Mouse (Mus musculus): ENCODE results near the gene Ttl. TPM values are rescaled to one million over a fixed set of nuclear protein-coding genes. Genes with fewer than 3 reads are reported as not detected.
A peak's percentile ranks its signal among the peaks of the same experiment; 100 is the strongest.

Ttl gene
- 8.9 and 12.4 TPM in 2 replicates for total RNA-seq (2021)
- long read RNA-seq, full-length matches to known transcripts = 15 of 19 reads
- long read RNA-seq, partial matches to known transcripts = 1 of 19 reads
- long read RNA-seq, other reads (novel, unspliced or antisense) = 3 of 19 reads

DNA sequence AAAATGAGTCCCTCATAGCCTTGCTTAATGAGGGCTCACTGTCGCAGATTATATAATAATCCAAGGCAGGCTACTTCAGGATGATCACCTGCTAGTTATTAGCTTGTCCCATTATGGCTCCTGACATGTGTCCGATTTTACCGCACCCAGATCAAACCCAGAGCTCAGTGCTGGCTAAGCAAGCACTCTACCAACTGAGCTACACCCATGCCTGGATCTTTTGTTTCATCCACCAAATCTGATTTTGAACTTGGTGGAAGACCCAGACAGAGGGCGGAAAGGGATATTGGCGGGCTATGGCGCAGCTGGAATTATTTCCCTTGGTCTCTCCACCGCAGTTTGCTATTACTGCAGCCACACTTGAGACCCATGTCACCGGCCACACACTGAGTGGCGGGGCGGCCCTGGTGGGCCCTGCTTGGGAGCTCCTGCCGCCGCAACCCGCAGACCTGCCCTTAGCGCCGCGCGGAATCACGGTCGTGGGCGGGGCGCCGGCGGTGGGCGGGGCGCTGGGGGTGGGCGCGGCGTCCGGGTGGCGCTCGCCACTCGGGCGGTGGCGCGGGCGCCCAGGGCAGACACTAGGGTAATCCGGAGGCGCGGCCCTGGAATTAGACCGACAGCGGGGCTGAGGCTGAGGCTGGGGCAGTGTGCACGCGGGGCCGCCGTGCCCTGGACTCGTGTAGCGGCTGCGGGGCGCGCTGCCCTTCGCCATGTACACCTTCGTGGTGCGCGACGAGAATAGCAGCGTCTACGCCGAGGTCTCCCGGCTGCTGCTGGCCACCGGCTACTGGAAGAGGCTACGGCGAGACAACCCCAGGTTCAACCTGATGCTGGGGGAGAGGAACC, at the start of gene Ttl:
TSS of gene Ttl (plus strand) at position 506 of the 846 bp plus-strand sequence.
- DNase-seq = peak; percentile 87

DNA sequence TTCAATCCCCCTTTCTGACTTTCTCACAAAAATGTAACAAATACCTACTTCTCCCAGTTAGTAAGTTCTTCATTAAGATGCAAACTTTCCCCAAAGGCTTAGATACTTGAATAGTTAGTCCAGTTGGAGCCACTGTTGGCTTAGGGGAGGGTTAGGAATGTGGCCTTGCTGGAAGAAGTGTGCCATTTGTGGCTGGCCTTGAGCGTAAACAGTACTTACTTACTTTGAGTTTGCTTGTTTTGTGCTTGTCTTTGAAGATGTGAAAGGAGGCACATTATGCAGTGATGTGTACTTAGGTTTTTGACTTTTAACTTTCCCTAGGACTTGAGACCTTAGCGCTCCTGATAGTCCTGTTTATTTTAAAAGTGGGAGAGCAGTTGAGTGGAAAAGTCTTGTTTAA, 45.6 kb upstream of the Ttl start:
- no peak for DNase-seq

DNA sequence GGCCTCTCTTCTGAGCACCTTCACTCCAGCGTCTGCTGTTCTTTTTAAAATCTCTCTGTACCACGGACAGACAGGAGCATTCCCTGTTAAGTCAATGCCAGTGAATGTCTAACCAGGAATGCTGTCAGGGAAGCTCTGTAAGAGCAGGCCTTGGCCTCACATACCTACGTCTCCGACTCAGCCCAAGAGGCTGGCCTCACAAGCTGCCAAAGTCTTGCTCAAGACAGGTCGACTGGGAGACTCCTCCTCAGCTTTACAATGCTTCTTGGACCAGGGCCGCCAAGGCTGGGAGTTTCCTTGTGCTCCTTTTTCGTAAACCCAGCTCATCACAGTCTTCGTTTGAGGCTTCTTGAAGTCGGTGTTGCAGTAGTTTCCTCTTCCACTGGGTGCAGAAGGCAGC, 40.9 kb upstream of the Ttl start:
- DNase-seq = peak; percentile 23

DNA sequence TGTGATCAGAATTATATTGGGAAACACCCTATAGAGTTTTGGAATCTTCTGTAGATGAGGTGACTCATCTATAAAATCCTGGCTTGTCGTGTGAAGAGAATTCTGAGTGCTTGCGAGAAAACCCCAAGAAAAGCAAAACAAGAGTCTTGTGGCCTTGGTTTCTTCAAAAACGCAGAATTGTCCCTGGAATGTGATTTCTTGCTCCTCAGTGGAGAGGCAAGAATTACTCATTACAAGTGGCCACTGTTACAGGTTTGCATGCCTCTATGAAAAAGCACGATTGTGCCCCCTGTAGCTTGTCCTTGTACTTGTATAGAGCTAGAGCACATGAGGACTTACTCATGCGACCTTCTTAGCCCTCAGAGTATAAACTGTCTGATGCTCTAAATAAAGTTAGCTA, 30.4 kb upstream of the Ttl start:
- no peak for DNase-seq

DNA sequence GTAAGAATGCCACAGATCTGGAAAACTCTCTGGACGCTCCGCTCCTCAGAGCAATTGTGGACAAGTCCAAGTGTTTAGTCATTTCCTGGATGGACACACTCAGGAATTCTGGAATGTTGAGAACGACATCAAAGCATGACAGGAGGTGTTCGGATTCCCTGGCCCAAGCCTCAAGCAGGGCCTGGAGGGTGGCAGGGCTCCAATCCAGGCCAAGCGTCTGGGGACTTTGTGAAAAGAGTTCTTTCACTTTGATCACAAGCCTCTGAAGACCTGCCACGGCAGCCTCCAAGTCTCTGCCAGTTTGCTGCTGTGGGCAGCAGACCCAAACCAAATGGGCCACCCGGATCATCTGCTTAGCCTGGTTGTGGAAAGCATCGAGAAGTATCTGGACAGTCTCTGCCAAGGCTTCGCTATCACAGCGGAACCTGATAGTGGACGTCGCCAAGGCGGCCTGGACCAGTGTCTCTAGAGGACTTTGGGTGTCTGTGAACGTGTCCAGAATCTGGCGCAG, 27.3 kb upstream of the Ttl start:
- DNase-seq = peak; percentile 31

DNA sequence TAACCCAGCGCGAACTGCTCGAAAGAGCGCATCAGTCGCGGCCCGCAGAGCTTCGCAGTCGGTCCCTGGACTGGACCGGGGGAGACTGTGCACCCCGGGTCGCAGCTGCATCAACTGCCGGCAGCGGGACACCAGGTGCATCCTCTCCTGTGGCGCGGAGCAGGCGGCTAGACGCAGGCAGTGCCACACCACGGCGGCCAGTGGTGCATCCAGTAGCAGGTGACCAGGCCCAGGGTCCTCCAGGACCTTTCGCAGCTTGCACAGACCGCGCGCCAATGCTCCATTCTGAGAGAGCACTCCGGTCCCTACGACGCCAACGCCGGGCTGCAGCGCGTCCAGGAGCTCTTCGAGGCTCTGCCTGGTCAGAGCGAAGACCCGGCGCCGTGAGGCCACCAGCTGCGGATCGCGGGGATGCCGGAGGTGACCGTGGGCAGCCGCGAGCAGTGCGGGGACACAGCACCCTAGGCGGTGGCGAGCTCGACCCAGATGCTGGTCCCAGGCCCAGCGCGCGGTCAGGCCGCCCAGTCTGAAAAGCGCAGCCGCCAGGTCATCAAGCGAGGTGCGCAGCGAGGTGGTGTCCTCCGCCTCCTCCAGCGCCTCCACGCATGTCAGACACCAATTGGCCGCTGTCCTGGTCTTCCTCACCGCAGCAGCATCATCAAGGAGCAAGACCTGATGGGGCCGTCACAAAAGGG, 26.7 kb upstream of the Ttl start:
- peak; percentile 24 for DNase-seq

DNA sequence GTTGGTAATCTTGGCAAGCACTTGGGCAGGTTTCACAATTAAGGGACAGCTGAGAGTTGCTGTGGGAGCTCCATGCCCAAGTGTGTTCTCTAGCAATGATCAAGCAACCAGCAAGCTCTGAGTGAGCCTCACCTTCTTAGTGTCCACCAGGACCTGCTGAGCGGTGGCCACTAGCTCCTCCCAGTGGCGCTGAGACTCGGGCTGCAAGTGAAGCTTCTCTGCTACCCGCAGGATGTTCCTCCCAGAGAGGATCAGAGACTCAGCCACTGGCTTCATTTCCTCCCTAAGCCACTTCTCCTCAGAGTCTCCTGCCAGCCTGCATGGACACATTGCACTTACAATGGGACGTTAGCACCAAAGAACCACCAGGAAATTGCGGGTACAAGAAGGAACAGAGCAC, 25.2 kb upstream of the Ttl start:
- peak; percentile 10 for DNase-seq

DNA sequence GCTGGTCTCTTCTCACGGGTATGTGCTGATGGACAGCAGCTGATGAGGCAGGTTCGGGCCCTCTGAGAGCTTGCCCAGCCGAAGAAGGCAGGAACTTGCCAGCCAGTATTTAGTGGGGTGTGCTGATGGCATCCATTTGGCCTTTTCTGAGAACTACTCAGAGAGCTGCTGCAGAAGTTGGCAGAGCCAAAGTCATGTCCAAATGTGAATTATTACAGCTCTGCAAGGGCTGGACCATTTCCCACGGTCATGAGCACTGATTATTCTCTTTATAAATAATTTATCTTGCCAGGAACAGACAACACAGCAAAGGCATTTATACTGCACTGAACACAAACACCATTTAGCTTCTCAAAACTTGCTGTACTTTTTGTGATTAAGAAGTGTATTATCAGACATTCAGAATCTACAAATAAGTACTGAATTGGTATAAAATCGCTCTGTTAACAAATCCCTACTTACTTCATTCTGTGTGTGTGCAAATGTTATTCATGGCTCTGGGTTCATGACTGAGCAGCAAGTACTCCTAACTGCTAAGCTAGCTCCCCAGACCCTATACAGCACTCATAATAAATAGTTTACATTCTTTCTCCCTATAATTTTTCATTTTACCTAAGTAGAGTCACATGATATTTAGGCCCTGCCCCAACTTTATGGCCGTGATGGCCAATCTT, 19.4 kb upstream of the Ttl start:
- DNase-seq = peak; percentile 56

DNA sequence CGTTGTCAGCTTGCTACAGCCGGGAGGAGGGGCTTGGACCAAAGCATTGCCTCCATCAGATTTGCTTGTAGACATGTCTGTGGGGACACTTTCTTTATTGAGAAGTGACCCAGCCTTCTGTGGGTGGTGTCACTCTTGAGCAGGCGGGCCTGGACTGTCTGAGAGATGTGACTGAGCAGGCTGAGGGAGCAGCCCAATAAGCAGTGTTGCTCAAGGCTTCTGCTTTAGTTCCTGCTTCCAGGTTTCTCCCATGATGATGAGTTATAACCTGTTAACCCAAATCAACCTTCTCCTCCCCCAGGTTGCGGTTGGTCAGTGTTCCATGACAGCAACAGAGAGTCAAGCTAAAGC, 18.9 kb upstream of the Ttl start:
- DNase-seq = peak; percentile 8

DNA sequence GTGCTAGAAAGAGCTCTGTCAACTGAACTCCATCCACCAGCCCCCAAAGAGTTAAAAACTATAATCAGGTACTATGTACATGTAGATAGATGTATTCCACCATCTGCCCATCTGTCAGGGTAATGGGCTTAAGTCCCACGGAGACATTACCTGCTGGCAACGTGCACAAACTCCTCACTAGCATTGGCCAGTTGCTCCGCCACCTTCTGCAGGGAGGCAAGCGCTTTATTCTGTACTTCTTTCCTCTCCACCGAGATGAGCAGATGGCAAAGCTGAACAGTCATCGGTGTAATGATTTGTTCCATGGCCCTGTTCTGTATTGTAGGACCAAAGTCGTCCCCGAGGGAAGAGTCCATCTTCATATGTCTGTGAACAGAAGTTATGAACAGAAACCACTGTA, 17.9 kb upstream of the Ttl start, which contains the start of gene Vinac1:
TSS of gene Vinac1 (minus strand) at position 362 of the 400 bp plus-strand sequence.
- DNase-seq = no peak

DNA sequence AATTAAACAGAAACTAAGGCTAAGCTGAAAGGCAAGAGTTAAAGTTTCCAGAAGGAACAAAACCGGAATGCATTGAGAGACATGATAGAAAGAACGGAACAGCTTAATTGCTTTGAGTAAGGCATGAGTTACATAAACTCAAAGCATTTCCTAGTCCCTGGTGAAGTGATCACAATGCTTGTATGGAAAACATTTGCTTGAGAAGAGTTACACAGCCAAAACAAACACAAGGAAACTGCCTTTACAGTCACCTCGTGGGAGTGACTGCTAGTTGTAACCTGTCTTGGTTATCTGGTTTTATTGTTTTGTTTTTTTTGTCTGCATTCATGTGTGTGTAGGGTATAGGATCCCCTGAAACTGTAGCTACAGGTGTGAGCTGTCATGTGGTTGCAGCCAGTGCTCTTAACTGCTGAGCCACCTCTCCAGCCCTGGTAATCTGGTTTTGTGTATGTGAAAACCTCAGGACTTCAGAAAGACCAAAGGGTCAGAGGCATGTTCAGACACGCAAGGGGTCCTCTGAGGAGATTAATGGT, 13.2 kb upstream of the Ttl start:
- no peak for DNase-seq

DNA sequence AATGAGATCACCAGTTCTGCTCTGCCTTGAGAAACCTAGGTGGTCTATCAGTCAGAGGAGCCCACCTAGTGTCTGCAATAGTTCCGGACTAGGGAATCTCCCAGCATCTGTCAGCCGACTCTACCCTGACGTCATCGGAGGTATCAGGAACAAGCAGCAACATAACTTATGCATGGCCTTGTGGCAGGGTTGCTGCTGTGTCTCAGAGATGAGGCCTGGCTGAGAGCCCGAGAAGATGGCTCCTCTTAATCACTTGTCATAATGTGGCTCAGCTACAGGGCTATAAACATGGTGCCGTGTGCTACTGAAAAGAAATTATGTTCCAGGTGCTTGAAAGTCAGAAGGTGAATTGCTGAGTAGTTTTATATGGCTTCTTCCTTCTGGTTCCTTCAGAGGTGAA, 10.0 kb upstream of the Ttl start:
- DNase-seq = peak; percentile 42

DNA sequence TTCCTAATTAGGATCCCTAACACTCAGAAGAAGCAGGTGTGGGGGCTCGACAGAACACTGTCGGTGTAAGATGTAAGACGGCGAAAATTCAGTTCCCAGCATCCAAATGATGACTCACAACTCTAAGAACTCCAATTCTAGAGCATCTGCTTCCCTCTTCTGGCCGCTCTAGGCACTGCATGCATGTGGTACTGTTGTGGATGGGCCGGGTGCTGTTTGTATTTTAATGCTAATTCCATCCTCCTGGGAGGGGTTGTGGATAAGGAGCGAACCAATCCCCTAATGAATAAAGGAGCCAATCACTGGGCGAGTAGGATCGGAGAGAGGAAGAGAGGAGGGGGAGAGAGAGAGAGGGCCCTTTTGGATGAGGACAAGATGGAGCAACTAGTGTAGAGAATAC, 9.1 kb upstream of the Ttl start:
- no peak for DNase-seq

DNA sequence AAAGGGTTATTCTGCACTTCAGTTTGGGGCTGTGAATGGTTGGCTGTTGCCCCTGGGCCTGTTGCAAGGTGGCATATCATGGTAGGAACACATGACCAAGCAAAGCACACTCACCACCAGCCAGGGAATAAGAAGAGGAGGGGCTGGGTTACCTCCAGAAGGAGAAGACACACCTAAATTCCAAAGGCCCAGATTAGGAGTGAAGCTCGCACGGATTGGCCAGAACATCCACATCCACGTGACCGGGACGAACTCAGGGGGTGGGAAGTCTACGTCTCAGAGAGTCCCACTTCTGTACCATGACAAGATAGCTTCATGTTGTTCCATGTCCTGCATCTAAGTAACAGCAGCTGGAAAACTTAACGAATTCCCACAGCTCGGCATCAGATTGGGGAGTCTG, 8.5 kb upstream of the Ttl start:
- DNase-seq = no peak

DNA sequence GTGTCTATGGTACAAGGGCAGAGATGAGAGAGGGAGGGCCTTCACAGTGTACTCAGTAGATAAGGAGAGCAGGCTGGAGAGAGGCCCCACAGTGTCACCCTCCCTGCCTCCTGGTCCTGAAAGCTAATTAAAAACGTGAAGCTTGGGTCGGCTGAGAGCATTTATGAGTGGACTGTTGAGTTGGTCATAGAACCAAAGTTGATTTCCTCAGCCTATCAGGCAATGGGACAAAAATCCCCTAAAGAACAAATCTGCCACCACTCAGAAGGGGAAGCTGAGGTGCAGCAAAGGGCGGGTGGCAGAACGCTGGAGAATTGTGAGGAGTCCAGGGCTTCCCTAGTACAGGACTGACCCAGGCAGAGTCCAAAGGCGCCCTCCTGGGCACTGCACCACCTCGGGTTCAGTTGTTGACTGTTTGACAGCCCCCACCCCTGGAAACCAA, 7.8 kb upstream of the Ttl start:
- DNase-seq = no peak

DNA sequence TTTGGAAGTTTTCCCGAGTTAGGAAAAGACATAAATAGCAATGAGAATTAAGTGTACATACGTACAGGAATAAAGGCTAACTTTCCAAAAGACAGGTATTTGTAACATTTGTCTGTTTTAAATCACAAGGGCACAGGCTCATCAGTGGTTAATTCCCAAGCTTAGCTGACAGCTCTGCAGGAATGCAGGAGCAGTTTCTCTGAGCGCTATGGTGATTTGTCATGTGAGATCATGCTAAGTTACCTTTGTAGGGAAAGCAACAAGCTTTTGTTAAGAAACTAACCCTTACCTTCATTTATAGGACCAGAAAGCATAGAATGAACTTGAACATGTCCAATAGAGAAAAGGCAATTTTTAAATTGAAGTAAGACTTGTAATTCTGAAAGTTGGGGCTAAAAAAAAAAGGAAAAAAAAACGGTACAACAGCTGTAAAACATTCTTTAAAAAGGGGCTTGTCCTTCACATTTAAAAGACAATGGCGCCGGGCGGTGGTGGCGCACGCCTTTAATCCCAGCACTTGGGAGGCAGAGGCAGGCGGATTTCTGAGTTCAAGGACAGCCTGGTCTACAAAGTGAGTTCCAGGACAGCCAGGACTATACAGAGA, 4.2 kb upstream of the Ttl start:
- no peak for DNase-seq

DNA sequence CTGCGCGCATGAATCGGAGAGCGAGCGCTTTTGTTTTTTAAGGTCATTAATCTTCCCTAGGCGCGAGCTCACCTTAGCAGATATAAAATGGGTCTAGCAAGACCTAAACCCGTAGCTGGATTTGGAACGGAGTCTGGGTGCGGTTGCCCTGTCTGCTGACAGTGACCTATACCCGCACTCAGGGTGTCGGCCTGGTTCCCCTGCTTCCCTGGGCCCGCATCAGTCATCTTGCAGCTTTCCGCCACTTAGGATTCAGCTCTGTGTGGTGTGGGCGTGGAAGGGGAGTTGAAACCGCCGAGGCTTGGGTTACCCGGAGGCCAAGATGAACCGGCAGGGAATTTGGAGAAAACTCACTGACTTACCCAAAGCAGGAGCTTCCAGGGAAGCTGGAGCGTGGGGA, 584 bp downstream of the Ttl start:
- DNase-seq = peak; percentile 61

DNA sequence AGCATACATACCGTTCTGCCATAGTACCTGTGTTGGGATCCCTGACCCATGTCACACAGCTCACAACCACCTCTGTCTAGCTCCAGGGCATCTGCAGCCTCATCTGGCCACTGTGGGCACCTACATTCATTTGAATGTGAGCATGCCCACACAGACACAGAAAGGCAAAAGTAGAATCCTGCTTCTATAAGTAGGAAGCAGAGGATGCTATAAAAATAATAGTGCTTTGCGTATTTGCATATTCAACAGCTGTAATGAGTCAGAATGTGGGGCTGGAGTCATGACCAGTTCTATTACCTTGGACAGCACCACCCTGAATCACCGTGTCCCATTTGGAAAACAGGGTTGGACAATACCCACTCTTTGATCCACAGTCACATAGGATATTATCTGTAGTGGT, 4.6 kb downstream of the Ttl start:
- no peak for DNase-seq

DNA sequence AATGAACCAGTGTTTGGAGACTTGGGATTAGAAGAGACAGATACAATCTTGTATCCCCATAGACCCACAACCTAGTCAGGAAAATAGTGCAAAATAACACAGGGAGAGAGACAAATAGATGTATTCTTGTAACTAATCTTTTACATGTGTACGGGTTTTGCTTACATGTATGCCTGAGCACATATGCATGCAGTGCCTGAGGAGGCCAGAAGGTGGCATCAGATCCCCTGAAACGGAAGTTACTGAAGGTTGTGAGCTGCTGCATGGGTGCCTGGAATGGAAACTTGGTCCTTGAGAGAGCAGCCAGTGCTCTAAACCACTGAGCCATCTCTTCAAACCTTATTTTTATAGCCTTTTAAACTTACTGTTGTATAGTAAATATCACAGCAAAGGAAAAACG, 12.6 kb downstream of the Ttl start:
- no peak for DNase-seq

DNA sequence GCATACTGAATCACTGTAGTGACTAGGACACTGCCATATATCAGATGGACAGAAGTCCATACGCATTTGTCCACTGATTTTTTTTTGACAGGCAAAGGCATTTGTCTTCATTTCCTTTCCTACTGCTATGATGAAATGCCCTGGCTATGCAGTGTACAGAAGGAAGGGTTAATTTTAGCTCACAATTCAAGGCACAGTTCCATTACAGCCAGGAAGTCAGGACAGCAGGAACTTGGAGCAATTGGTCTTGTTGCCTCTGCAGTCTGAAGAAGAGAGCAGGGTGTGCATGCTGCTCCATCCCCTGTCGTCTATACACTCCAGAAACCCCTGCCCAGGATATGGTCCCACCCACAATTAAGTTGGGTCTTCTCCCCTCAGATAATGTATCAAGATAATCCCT, 13.5 kb downstream of the Ttl start:
- DNase-seq = no peak

DNA sequence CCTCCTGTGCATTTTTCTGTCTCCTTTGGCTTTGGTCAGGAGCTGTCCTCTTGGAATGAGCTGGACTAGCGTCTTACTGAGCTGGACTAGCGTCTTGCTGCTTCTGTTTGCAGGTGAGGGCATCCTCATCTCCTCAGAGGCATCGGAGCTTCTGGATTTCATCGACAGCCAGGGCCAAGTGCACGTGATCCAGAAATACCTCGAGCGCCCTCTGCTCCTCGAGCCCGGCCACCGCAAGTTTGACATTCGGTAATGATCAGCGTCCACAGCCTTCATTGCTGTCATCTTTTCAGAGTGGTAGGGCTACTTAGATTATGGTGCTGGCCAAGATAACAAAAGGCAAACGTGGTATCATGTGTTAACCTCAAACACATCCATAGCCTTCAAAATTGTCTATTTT, 15.4 kb downstream of the Ttl start:
- DNase-seq = no peak

DNA sequence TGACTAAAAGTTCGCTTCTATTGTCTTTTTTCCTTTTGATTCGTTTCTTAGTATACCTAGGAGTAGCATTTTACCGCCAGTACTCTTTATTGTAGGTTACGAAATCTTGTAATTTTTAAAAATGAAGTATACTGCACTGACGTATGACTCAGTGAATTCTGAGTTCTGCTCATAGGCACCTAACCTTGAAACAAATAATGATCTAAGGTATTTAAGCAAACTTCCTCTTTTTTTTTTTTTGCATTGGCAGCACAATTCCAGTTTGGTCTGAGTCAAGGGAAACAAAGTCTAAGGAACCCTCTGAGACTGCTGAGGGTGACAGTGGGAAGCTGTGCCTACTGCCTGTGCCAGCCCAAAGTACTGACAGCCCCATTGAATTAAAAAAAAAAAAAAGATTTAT, 17.8 kb downstream of the Ttl start:
- DNase-seq = no peak
